Mouse (Mus musculus) liver, embryonic 16.5 days (tissue): ENCODE data around the gene Rtkn2. TPM values are rescaled to one million over a fixed set of nuclear protein-coding genes. Genes with fewer than 3 reads are reported as not detected.

ENCODE experiments used
- ATAC-seq: fragments of 200-750 bp; cut with Nextera tagmentation; 2 replicates; pipeline ENCODE4 v1.8.0; 2017; ENCODE audit warnings: low read depth, mild to moderate bottlenecking, moderate number of reproducible peaks, moderate library complexity
- H3K27ac ChIP-seq: fragments of 300-500 bp; sonication (generic); 2 replicates; pipeline ENCODE4 v1.5.1; 2014; ENCODE audit warnings: mild to moderate bottlenecking, low read length
- H3K27me3 ChIP-seq: fragments of 300-500 bp; sonication (generic); 2 replicates; pipeline ENCODE4 v1.6.1; 2014; ENCODE audit warnings: low read depth, low read length, mixed read lengths; ENCODE audit not compliant: control insufficient read depth, insufficient read depth
- H3K36me3 ChIP-seq: fragments of 300-500 bp; sonication (generic); 2 replicates; pipeline ENCODE4 v1.6.1; 2014; ENCODE audit warnings: mild to moderate bottlenecking; ENCODE audit not compliant: control insufficient read depth, insufficient read depth
- H3K4me1 ChIP-seq: fragments of 300-500 bp; sonication (generic); 2 replicates; pipeline ENCODE4 v1.6.1; 2014; ENCODE audit warnings: low read depth, low read length, mixed read lengths; ENCODE audit not compliant: control insufficient read depth
- H3K4me2 ChIP-seq: fragments of 300-500 bp; sonication (generic); 2 replicates; pipeline ENCODE4 v1.6.1; 2014; ENCODE audit warnings: low read depth, low read length, mixed read lengths
- H3K4me3 ChIP-seq: fragments of 300-500 bp; sonication (generic); 2 replicates; pipeline ENCODE4 v1.5.1; 2014; ENCODE audit warnings: low read depth, mild to moderate bottlenecking, low read length
- H3K9ac ChIP-seq: fragments of 300-500 bp; sonication (generic); 2 replicates; pipeline ENCODE4 v1.6.1; 2014; ENCODE audit warnings: low read depth, low read length
- H3K9me3 ChIP-seq: fragments of 300-500 bp; sonication (generic); replicated peaks from 2 replicates; pipeline ENCODE4 v1.6.1; 2016; ENCODE audit warnings: low read length; ENCODE audit not compliant: control insufficient read depth
- WGBS: fragments of 180-500 bp; shearing (Covaris S2); extraction: QIAGEN DNeasy Blood & Tissue Kit; methylation state at CpG from one replicate; pipeline ENCODE4 v1.1.7; 2014; ENCODE audit not compliant: insufficient replicate concordance; 5-methylcytosine and 5-hydroxymethylcytosine counted together
- polyA plus RNA-seq: library from polyadenylated mRNA; unstranded; fragments of >200 nt; fragmentation: Nextera tagmentation; extraction: Ambion mirVana; gene quantifications from 2 replicates; pipeline ENCODE4 v1.2.1, GENCODE M21; 2015

The Rtkn2 gene
- polyA plus RNA-seq, 1 experiment from 2014 or later: 1.4 TPM

DNA sequence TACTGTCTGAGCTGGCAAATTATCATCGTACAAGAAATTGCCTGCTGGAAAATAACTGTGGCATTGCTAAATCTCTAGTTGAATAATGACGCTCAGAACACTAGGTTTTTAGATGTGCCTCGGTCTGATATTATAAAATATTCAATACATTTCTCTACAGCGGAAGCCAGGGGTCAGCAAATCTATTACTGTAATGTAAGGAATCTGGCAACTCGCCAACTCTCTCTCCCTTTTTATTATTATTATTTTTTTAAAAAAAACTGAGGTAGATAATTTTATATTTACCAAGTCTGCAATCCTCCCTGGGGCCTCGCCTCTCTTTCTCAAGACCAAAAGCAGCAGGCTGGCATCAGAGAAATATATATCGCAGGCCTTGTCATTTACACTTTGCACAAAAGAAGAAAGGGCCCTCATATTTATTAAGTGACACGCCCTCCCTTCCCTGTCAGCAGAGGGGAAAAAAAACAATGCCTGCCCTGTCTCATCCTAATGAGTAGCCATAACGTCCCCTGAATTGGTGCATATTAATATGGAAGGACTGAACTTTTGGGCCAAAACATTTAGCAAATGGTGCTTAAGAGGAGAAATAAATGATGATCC lies 127.1 kb downstream of the Rtkn2 start:
- Histone ChIP-seq H3K36me3 (no peaks in the 10 kb centered on the region), H3K9ac (no peak overlapping the region), H3K4me3 (no peak overlapping the region), H3K27me3 (no peaks in the 10 kb centered on the region), H3K4me2 (no peak overlapping the region), H3K4me1 (peaks cover 5% of the 10 kb centered on the region), H3K27ac (no peak overlapping the region), H3K9me3 (no peaks in the 10 kb centered on the region)
- no peak for ATAC-seq
- 68% methylated on average over 9 of the region's 9 CpGs for WGBS

DNA sequence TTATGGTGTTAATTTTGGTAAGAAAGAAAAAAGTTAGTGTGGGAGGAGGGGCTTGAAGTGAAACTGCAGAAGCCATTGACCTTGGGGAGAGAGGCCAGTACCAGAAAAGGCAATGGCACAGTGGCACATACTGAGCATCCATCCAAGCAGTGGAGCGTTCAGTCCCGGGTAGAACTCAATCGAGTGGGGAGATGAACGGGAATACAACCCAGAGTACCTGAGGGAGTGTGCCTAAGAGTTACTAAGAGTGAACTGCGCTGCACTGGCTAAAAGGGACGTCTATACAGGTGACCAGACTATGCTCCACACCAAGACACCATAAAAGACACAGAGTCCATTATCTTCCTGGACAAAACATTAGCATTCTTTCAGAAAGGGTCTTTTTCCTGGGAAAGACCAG lies 128.3 kb downstream of the Rtkn2 start:
- no peaks in the 10 kb centered on the region for H3K36me3 ChIP-seq
- H3K9ac ChIP-seq: no peak overlapping the region
- no peak for ATAC-seq
- H3K27me3 ChIP-seq: no peaks in the 10 kb centered on the region
- WGBS: 63% methylated on average over 6 of the region's 6 CpGs
- no peaks in the 10 kb centered on the region for H3K9me3 ChIP-seq
- H3K4me1 ChIP-seq: peaks cover 5% of the 10 kb centered on the region
- H3K4me2 ChIP-seq: no peak overlapping the region
- no peak overlapping the region for H3K4me3 ChIP-seq
- H3K27ac ChIP-seq: no peak overlapping the region

Other genes starting within 250 kb of the Rtkn2 start
- gene Zfp365, start 66.9 kb upstream of the Rtkn2 start, polyA plus RNA-seq: not detected in 2 replicates